Mouse (Mus musculus): ENCODE results near the gene Cyp2w1. TPM values are rescaled to one million over a fixed set of nuclear protein-coding genes. Genes with fewer than 3 reads are reported as not detected.

Cyp2w1 gene
- total and polyA plus RNA-seq, 2 experiments from 2014 or later: not detected

DNA sequence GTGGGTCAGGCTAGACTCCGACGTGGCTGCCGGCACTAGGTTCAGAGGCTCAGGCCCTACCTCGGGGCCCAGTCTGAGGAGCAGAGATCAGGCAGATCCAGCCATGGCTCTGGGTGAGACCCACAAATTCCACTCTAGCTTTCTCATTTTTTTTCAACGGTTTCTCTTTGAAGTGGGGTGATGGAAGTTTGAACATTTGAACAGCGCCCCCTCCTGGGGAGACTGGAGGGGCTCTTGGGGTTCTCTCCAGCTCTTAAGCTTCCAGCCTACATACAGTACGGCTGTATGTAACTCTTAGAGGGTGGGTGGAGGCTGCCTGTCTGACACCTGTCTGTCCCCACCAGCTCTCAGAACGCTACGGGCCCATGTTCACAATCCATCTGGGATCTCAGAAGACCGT, 1.1 kb downstream of the Cyp2w1 start:
- 60% methylated on average over 10 of the region's 10 CpGs for WGBS

DNA sequence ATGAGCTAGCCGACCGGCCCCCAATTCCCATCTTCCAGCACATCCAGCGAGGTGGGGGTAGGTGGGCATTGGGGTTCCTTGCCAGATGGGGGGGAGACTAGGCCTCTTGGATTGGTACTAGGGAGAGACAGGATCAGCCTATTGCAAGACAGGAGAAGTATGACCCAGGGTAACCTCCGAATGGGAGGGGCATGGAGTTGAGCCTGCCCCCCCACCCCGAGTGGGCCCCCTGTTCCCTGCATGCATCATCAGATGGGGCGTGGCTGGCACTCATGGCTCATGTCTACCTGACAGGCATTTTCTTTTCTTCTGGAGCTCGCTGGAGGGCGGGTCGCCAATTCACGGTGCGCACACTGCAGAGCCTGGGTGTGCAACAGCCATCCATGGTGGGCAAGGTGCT, 1.5 kb downstream of the Cyp2w1 start:
- Histone ChIP-seq H3K27ac (ENCODE audit: low read depth, low read length) (no peak overlapping the region), H3K9ac (replicated peaks; ENCODE audit: low read length, poor library complexity, severe bottlenecking) (no peak overlapping the region), H3K27me3 (ENCODE audit: insufficient read depth, low read length) (no peaks in the 10 kb centered on the region), H3K4me3 (ENCODE audit: low read depth, low read length) (no peak overlapping the region), H3K36me3 (ENCODE audit: insufficient read depth, low read length) (no peaks in the 10 kb centered on the region), H3K9me3 (ENCODE audit: low read length) (no peaks in the 10 kb centered on the region), H3K4me1 (ENCODE audit: insufficient read depth, low read length) (no peaks in the 10 kb centered on the region), H3K4me2 (ENCODE audit: low read depth, low read length, poor library complexity, severe bottlenecking) (no peak overlapping the region)
- TF ChIP-seq CTCF (IDR thresholded peaks at IDR 0.05): no peak
- DNase-seq (ENCODE audit: low spot score): no peak
- WGBS: 91% methylated on average over 8 of the region's 11 CpGs
- ATAC-seq (ENCODE audit: low FRiP score): no peak

More for the DNA sequence above, 1.1 kb downstream of the Cyp2w1 start:
- no peak for ATAC-seq (ENCODE audit: low FRiP score)
- H3K4me3 ChIP-seq (ENCODE audit: low read depth, low read length): no peak overlapping the region
- no peaks in the 10 kb centered on the region for H3K9me3 ChIP-seq (ENCODE audit: low read length)
- H3K36me3 ChIP-seq (ENCODE audit: insufficient read depth, low read length): no peaks in the 10 kb centered on the region
- peak; percentile 35 for TF ChIP-seq CTCF (IDR thresholded peaks at IDR 0.05)
- no peak overlapping the region for H3K27ac ChIP-seq (ENCODE audit: low read depth, low read length)
- H3K27me3 ChIP-seq (ENCODE audit: insufficient read depth, low read length): no peaks in the 10 kb centered on the region
- no peaks in the 10 kb centered on the region for H3K4me1 ChIP-seq (ENCODE audit: insufficient read depth, low read length)
- H3K9ac ChIP-seq (replicated peaks; ENCODE audit: low read length, poor library complexity, severe bottlenecking): no peak overlapping the region
- no peak overlapping the region for H3K4me2 ChIP-seq (ENCODE audit: low read depth, low read length, poor library complexity, severe bottlenecking)
- no peak for DNase-seq (ENCODE audit: low spot score)

DNA sequence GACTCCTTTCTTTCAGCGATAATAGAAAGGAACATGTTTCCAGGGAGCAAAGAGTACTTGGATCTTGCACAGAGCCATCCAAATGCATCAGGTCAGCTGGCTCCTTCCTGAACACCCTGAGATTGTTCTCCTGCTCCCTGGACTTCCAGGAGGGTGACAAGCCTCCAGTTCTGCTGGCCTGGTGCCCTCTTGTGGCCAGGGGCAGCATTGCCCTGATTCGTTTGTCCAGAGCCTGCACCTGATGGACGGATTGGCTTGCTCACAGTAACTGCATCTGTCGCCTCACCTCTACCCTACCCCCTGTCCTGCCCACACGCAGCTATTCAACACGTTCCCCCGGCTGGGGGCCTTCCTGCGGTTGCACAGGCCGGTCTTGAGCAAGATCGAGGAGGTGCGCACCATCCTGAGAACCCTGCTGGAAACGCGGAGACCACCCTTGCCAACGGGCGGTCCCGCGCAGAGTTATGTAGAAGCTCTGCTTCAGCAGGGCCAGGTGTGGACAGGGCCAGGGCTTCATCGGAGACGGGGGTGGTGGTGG, 2.9 kb downstream of the Cyp2w1 start:
- no peak for ATAC-seq (ENCODE audit: low FRiP score)
- DNase-seq (ENCODE audit: low spot score): peak; percentile 63
- Histone ChIP-seq H3K9me3 (ENCODE audit: low read length) (no peaks in the 10 kb centered on the region), H3K9ac (replicated peaks; ENCODE audit: low read length, poor library complexity, severe bottlenecking) (no peak overlapping the region), H3K4me2 (ENCODE audit: low read depth, low read length, poor library complexity, severe bottlenecking) (no peak overlapping the region), H3K27ac (ENCODE audit: low read depth, low read length) (no peak overlapping the region), H3K27me3 (ENCODE audit: insufficient read depth, low read length) (no peaks in the 10 kb centered on the region), H3K36me3 (ENCODE audit: insufficient read depth, low read length) (peaks cover 3% of the 10 kb centered on the region; the same call in 1 of the 2 replicates), H3K4me1 (ENCODE audit: insufficient read depth, low read length) (no peaks in the 10 kb centered on the region), H3K4me3 (ENCODE audit: low read depth, low read length) (no peak overlapping the region)
- peak; percentile 91 for TF ChIP-seq CTCF (IDR thresholded peaks at IDR 0.05)
- 38% methylated on average over 19 of the region's 19 CpGs for WGBS

DNA sequence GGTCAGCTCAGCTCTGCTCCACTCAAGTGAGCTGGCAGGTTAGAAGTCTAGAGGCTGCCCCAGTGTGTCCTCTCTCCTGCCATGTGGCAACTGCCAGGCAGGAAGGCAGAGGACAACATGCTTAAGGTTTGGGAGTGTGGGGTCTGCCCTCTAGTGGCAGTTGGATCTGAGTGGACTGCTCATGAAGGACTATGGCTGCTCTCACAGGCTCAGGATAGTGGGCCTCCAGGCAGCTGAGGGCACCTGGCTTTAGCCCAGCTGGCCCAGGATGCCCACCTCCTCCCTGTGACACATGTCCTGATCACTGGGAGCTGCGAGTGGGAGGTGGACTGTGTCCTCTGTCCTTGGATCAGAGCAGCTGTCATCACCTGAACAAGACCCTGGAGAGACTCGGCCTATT, 6.2 kb downstream of the Cyp2w1 start:
- peak; percentile 73 for TF ChIP-seq CTCF (IDR thresholded peaks at IDR 0.05)
- ATAC-seq (ENCODE audit: low FRiP score) (no peak), DNase-seq (ENCODE audit: low spot score) (peak; percentile 57)
- Histone ChIP-seq H3K9me3 (ENCODE audit: low read length) (no peaks in the 10 kb centered on the region), H3K27ac (ENCODE audit: low read depth, low read length) (no peak overlapping the region), H3K36me3 (ENCODE audit: insufficient read depth, low read length) (peaks cover 16% of the 10 kb centered on the region; the same call in 1 of the 2 replicates), H3K27me3 (ENCODE audit: insufficient read depth, low read length) (no peaks in the 10 kb centered on the region), H3K4me3 (ENCODE audit: low read depth, low read length) (no peak overlapping the region), H3K4me1 (ENCODE audit: insufficient read depth, low read length) (no peaks in the 10 kb centered on the region), H3K9ac (replicated peaks; ENCODE audit: low read length, poor library complexity, severe bottlenecking) (no peak overlapping the region), H3K4me2 (ENCODE audit: low read depth, low read length, poor library complexity, severe bottlenecking) (no peak overlapping the region)
- 87% methylated on average over 2 of the region's 2 CpGs for WGBS

DNA sequence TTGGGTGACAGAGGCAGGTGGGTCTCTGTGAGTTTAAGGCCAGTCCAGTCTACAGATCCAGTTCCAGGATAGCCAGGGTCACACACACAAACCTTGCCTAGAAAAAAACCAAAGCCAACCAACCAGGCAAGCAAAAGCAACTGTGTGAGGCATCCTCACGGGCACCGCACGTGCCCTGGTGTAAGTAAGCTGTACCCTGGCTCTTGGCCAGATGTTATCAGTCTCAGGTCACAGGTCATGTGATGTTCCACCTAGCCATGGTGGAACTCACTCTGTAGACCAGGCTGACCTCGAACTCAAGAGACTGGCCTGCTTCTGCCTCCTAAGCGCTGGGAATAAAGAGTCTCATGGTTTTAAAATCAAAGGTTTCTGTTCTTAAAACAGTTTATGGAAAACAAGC, 6.8 kb downstream of the Cyp2w1 start:
- Histone ChIP-seq H3K27me3 (ENCODE audit: insufficient read depth, low read length) (no peaks in the 10 kb centered on the region), H3K4me3 (ENCODE audit: low read depth, low read length) (no peak overlapping the region), H3K9me3 (ENCODE audit: low read length) (no peaks in the 10 kb centered on the region), H3K4me1 (ENCODE audit: insufficient read depth, low read length) (no peaks in the 10 kb centered on the region), H3K27ac (ENCODE audit: low read depth, low read length) (no peak overlapping the region), H3K4me2 (ENCODE audit: low read depth, low read length, poor library complexity, severe bottlenecking) (no peak overlapping the region), H3K36me3 (ENCODE audit: insufficient read depth, low read length) (peaks cover 16% of the 10 kb centered on the region; the same call in 1 of the 2 replicates), H3K9ac (replicated peaks; ENCODE audit: low read length, poor library complexity, severe bottlenecking) (no peak overlapping the region)
- WGBS: 93% methylated on average over 5 of the region's 5 CpGs
- DNase-seq (ENCODE audit: low spot score) (no peak), ATAC-seq (ENCODE audit: low FRiP score) (no peak)
- no peak for TF ChIP-seq CTCF (IDR thresholded peaks at IDR 0.05)

DNA sequence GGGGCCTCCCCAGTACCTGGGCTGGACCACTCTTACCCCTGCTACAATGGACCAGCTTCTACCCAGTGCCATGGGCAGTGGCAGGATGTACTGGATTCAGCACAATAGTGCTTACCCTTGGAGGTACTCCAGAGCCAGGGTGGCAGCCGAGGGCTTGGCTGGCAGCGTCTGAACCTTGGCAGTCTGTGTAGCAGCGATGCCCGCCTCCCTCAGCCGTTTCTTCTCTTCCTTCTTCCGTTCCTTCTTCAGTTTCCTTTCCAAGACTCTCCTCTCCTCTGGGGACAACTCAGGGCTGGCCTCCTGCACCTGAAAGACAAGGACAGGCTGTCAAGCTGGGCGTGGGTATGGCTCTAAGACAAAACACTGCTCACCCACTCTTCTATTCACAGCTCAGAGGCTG, 11.4 kb downstream of the Cyp2w1 start:
- peaks cover 16% of the 10 kb centered on the region; the same call in 1 of the 2 replicates for H3K36me3 ChIP-seq (ENCODE audit: insufficient read depth, low read length)
- H3K4me3 ChIP-seq (ENCODE audit: low read depth, low read length): no peak overlapping the region
- no peak for TF ChIP-seq CTCF (IDR thresholded peaks at IDR 0.05)
- DNase-seq (ENCODE audit: low spot score): no peak
- H3K9ac ChIP-seq (replicated peaks; ENCODE audit: low read length, poor library complexity, severe bottlenecking): no peak overlapping the region
- H3K9me3 ChIP-seq (ENCODE audit: low read length): no peaks in the 10 kb centered on the region
- no peaks in the 10 kb centered on the region for H3K27me3 ChIP-seq (ENCODE audit: insufficient read depth, low read length)
- no peak for ATAC-seq (ENCODE audit: low FRiP score)
- H3K4me2 ChIP-seq (ENCODE audit: low read depth, low read length, poor library complexity, severe bottlenecking): no peak overlapping the region
- H3K27ac ChIP-seq (ENCODE audit: low read depth, low read length): no peak overlapping the region
- no peaks in the 10 kb centered on the region for H3K4me1 ChIP-seq (ENCODE audit: insufficient read depth, low read length)
- WGBS: 57% methylated on average over 7 of the region's 7 CpGs

Data from midbrain, postnatal 0 days (tissue).